Mouse (Mus musculus): ENCODE results near the gene Gmppb.

The Gmppb gene

GRCm38 (mm10) chr9:108073141-108073930 lies 24.3 kb downstream of the Gmppb start:
- DNase-seq (ENCODE audit: low spot score): no peak

GRCm38 (mm10) chr9:108080168-108080567 lies 31.1 kb downstream of the Gmppb start, which contains the start of gene Mst1:
Gene Mst1 (plus strand): TSS chr9:108080436.
- DNase-seq (ENCODE audit: low spot score): no peak

GRCm38 (mm10) chr9:108082549-108082948 lies 33.5 kb downstream of the Gmppb start:
- DNase-seq (ENCODE audit: low spot score): no peak

GRCm38 (mm10) chr9:108082988-108083431 lies 34.0 kb downstream of the Gmppb start, which contains the start of gene Rnf123:
Gene Rnf123 (minus strand): TSS chr9:108083346.
- DNase-seq (ENCODE audit: low spot score): no peak

GRCm38 (mm10) chr9:108083561-108083960 lies 34.5 kb downstream of the Gmppb start:
- DNase-seq (ENCODE audit: low spot score): no peak

- no peak for DNase-seq (ENCODE audit: low spot score)
Observed at GRCm38 (mm10) chr9:108085261-108085660, 36.2 kb downstream of the Gmppb start.

GRCm38 (mm10) chr9:108090611-108091120 lies 41.6 kb downstream of the Gmppb start:
- DNase-seq (ENCODE audit: low spot score): no peak

GRCm38 (mm10) chr9:108093586-108093985 lies 44.5 kb downstream of the Gmppb start:
- DNase-seq (ENCODE audit: low spot score): no peak

GRCm38 (mm10) chr9:108094184-108094941 lies 45.3 kb downstream of the Gmppb start, which contains the start of gene Apeh:
Gene Apeh (minus strand): TSS chr9:108094606.
- peak; percentile 79 for DNase-seq (ENCODE audit: low spot score)

GRCm38 (mm10) chr9:108094998-108095411 lies 46.0 kb downstream of the Gmppb start:
- DNase-seq (ENCODE audit: low spot score): no peak

GRCm38 (mm10) chr9:108095518-108095917 lies 46.5 kb downstream of the Gmppb start:
- no peak for DNase-seq (ENCODE audit: low spot score)

- no peak for DNase-seq (ENCODE audit: low spot score)
Observed at GRCm38 (mm10) chr9:108095949-108096712, 47.1 kb downstream of the Gmppb start.

- DNase-seq (ENCODE audit: low spot score): no peak
Observed at GRCm38 (mm10) chr9:108099619-108100018, 50.6 kb downstream of the Gmppb start.

Measured in ovary, postnatal 10 days (tissue).